Mouse (Mus musculus) MEL (cell line): ENCODE data around the gene Hmgb1. TPM values are rescaled to one million over a fixed set of nuclear protein-coding genes. Genes with fewer than 3 reads are reported as not detected.

Experiments used
- DNase-seq: peaks from one replicate; pipeline ENCODE4 v3.0.0; 2011; ENCODE audit warnings: low read depth, low spot score
- H3K27ac ChIP-seq: 2 replicates; pipeline ENCODE4 v1.5.1; 2012; ENCODE audit warnings: low read depth, mild to moderate bottlenecking, control low read depth, low read length, moderate library complexity; ENCODE audit not compliant: control insufficient read depth
- H3K27me3 ChIP-seq, 2 experiments: fragments of 150-350 bp in 1 of 2; sonication (generic) in 1 of 2; 2 replicates each; pipeline ENCODE4 v1.6.1; 2012; ENCODE audit warnings: low read length in 2 of 2, mild to moderate bottlenecking in 2 of 2, improper control_type of control experiment in 1 of 2, moderate library complexity in 1 of 2; ENCODE audit not compliant: insufficient read depth in 2 of 2, control insufficient read depth in 1 of 2
- H3K36me3 ChIP-seq, 2 experiments: 2 replicates each; pipeline ENCODE4 v1.6.1; 2012 to 2014; ENCODE audit warnings: low read length in 2 of 2, improper control_type of control experiment in 1 of 2, inconsistent platforms in 1 of 2, mild to moderate bottlenecking in 1 of 2; ENCODE audit not compliant: insufficient read depth in 2 of 2, control insufficient read depth in 1 of 2
- H3K4me1 ChIP-seq, 2 experiments: fragments of 150-350 bp in 1 of 2; sonication (generic) in 1 of 2; 2 replicates each; pipeline ENCODE4 v1.6.1; 2012; ENCODE audit warnings: low read length in 2 of 2, improper control_type of control experiment in 1 of 2, mild to moderate bottlenecking in 1 of 2; ENCODE audit not compliant: insufficient read depth in 2 of 2, control insufficient read depth in 1 of 2
- H3K4me3 ChIP-seq, 2 experiments: fragments of 150-350 bp in 1 of 2; sonication (generic) in 1 of 2; 2 replicates each; pipeline ENCODE4 v1.5.1; 2012; ENCODE audit warnings: low read depth in 2 of 2, low read length in 2 of 2, mild to moderate bottlenecking in 2 of 2, moderate library complexity in 2 of 2, control low read depth in 1 of 2, improper control_type of control experiment in 1 of 2; ENCODE audit not compliant: control insufficient read depth in 1 of 2, insufficient read depth in 1 of 2
- H3K79me2 ChIP-seq: 2 replicates; pipeline ENCODE4 v1.6.1; 2012; ENCODE audit warnings: mild to moderate bottlenecking, low read length, moderate library complexity; ENCODE audit not compliant: control insufficient read depth, poor library complexity, insufficient read depth
- H3K9ac ChIP-seq: 2 replicates; pipeline ENCODE4 v1.6.1; 2012; ENCODE audit warnings: low read depth, mild to moderate bottlenecking, control low read depth, low read length, moderate library complexity; ENCODE audit not compliant: control insufficient read depth, poor library complexity, severe bottlenecking
- H3K9me3 ChIP-seq: fragments of 150-350 bp; sonication (generic); replicated peaks from 2 replicates; pipeline ENCODE4 v1.6.1; 2012; ENCODE audit warnings: mild to moderate bottlenecking, low read length, improper control_type of control experiment, moderate library complexity; ENCODE audit not compliant: insufficient read depth
- CHD1 ChIP-seq: IDR thresholded peaks from 2 replicates; pipeline ENCODE4 v1.6.1; 2012; ENCODE audit warnings: low read depth, mild to moderate bottlenecking, inconsistent platforms, low read length, improper control_type of control experiment
- CTCF ChIP-seq, 3 experiments: IDR thresholded peaks in 2 of 3; conservative IDR thresholded peaks in 1 of 3; 2 replicates each; pipeline ENCODE4 v1.5.1; 2011 to 2012; ENCODE audit warnings: low read length in 3 of 3, low read depth in 2 of 3, mild to moderate bottlenecking in 2 of 3, improper control_type of control experiment in 1 of 3, inconsistent platforms in 1 of 3, mixed read lengths in 1 of 3, moderate library complexity in 1 of 3; ENCODE audit not compliant: control insufficient read depth in 1 of 3, insufficient read depth in 1 of 3, poor library complexity in 1 of 3, severe bottlenecking in 1 of 3
- ELF1 ChIP-seq: IDR thresholded peaks from 2 replicates; pipeline ENCODE4 v1.6.1; 2014; ENCODE audit warnings: low read depth, mild to moderate bottlenecking, inconsistent platforms, low read length, improper control_type of control experiment, moderate library complexity
- EP300 ChIP-seq, 2 experiments: IDR thresholded peaks; 2 replicates each; pipeline ENCODE4 v1.6.1; 2011; ENCODE audit warnings: improper control_type of control experiment in 2 of 2, low read length in 2 of 2, low read depth in 1 of 2, mild to moderate bottlenecking in 1 of 2
- ETS1 ChIP-seq: IDR thresholded peaks from 2 replicates; pipeline ENCODE4 v1.6.1; 2012; ENCODE audit warnings: low read depth, mild to moderate bottlenecking, inconsistent platforms, low read length, improper control_type of control experiment, moderate library complexity
- GABPA ChIP-seq: IDR thresholded peaks from 2 replicates; pipeline ENCODE4 v1.6.1; 2012; ENCODE audit warnings: low read depth, mild to moderate bottlenecking, inconsistent platforms, low read length, improper control_type of control experiment, moderate library complexity
- GATA1 ChIP-seq: IDR thresholded peaks from 2 replicates; pipeline ENCODE4 v1.6.1; 2011; ENCODE audit warnings: low read depth, low read length, improper control_type of control experiment
- JUND ChIP-seq: IDR thresholded peaks from 2 replicates; pipeline ENCODE4 v1.6.1; 2011; ENCODE audit warnings: low read depth, mild to moderate bottlenecking, improper control_type of control experiment, low read length
- KAT2A ChIP-seq: conservative IDR thresholded peaks from 2 replicates; pipeline ENCODE4 v1.6.1; 2012; ENCODE audit warnings: low read depth, low read length, improper control_type of control experiment, inconsistent platforms
- MAFK ChIP-seq: IDR thresholded peaks from 2 replicates; pipeline ENCODE4 v1.6.1; 2011; ENCODE audit warnings: low read depth, mild to moderate bottlenecking, low read length, improper control_type of control experiment, borderline replicate concordance
- MAX ChIP-seq: IDR thresholded peaks from 2 replicates; pipeline ENCODE4 v1.6.1; 2011; ENCODE audit warnings: low read length, improper control_type of control experiment
- MAZ ChIP-seq: IDR thresholded peaks from 2 replicates; pipeline ENCODE4 v1.6.1; 2012; ENCODE audit warnings: low read depth, mild to moderate bottlenecking, inconsistent platforms, low read length, improper control_type of control experiment
- MEF2A ChIP-seq: IDR thresholded peaks from 2 replicates; pipeline ENCODE4 v1.6.1; 2014; ENCODE audit warnings: low read depth, mild to moderate bottlenecking, inconsistent platforms, low read length, improper control_type of control experiment; ENCODE audit not compliant: poor library complexity, insufficient replicate concordance, severe bottlenecking; ENCODE audit errors: extremely low read depth
- MXI1 ChIP-seq: IDR thresholded peaks from 2 replicates; pipeline ENCODE4 v1.6.1; 2011; ENCODE audit warnings: mild to moderate bottlenecking, low read depth, low read length, improper control_type of control experiment
- MYB ChIP-seq: IDR thresholded peaks from 2 replicates; pipeline ENCODE4 v1.6.1; 2011; ENCODE audit warnings: mild to moderate bottlenecking, low read depth, low read length, improper control_type of control experiment
- MYC ChIP-seq: IDR thresholded peaks from 2 replicates; pipeline ENCODE4 v1.6.1; 2011; ENCODE audit warnings: low read depth, mild to moderate bottlenecking, low read length, improper control_type of control experiment, moderate library complexity
- NELFE ChIP-seq: IDR thresholded peaks from 2 replicates; pipeline ENCODE4 v1.6.1; 2011; ENCODE audit warnings: low read depth, low read length, improper control_type of control experiment
- POLR2A ChIP-seq, 2 experiments: IDR thresholded peaks; 2 replicates each; pipeline ENCODE4 v1.6.1; 2011 to 2012; ENCODE audit warnings: low read length in 2 of 2, mild to moderate bottlenecking in 2 of 2, control low read depth in 1 of 2, improper control_type of control experiment in 1 of 2, low read depth in 1 of 2, moderate library complexity in 1 of 2; ENCODE audit not compliant: control insufficient read depth in 1 of 2, insufficient read depth in 1 of 2, poor library complexity in 1 of 2
- RAD21 ChIP-seq: IDR thresholded peaks from 2 replicates; pipeline ENCODE4 v1.6.1; 2011; ENCODE audit warnings: mild to moderate bottlenecking, low read depth, low read length, improper control_type of control experiment
- RCOR1 ChIP-seq: IDR thresholded peaks from 2 replicates; pipeline ENCODE4 v1.6.1; 2012; ENCODE audit warnings: low read depth, mild to moderate bottlenecking, inconsistent platforms, low read length, improper control_type of control experiment
- SIN3A ChIP-seq: IDR thresholded peaks from 2 replicates; pipeline ENCODE4 v1.6.1; 2012; ENCODE audit warnings: low read length, improper control_type of control experiment, inconsistent platforms
- SMC3 ChIP-seq: IDR thresholded peaks from 2 replicates; pipeline ENCODE4 v1.6.1; 2011; ENCODE audit warnings: low read depth, low read length, improper control_type of control experiment
- TAL1 ChIP-seq: IDR thresholded peaks from 2 replicates; pipeline ENCODE4 v1.6.1; 2012; ENCODE audit warnings: mild to moderate bottlenecking, inconsistent platforms, low read length, moderate library complexity, mixed read lengths
- TCF12 ChIP-seq: IDR thresholded peaks from 2 replicates; pipeline ENCODE4 v1.6.1; 2014; ENCODE audit warnings: low read depth, mild to moderate bottlenecking, inconsistent platforms, low read length, improper control_type of control experiment, moderate library complexity
- UBTF ChIP-seq: IDR thresholded peaks from 2 replicates; pipeline ENCODE4 v1.6.1; 2012; ENCODE audit warnings: low read depth, mild to moderate bottlenecking, inconsistent platforms, low read length, improper control_type of control experiment, moderate library complexity, borderline replicate concordance; ENCODE audit not compliant: insufficient read depth
- USF2 ChIP-seq, 2 experiments: IDR thresholded peaks; 2 replicates each; pipeline ENCODE4 v1.6.1; 2011 to 2012; ENCODE audit warnings: improper control_type of control experiment in 2 of 2, low read length in 2 of 2, borderline replicate concordance in 1 of 2, inconsistent platforms in 1 of 2, low read depth in 1 of 2, mild to moderate bottlenecking in 1 of 2; ENCODE audit not compliant: insufficient read depth in 1 of 2
- ZC3H11A ChIP-seq: IDR thresholded peaks from 2 replicates; pipeline ENCODE4 v1.6.1; 2012; ENCODE audit warnings: low read depth, mild to moderate bottlenecking, inconsistent platforms, low read length, improper control_type of control experiment
- ZNF384 ChIP-seq: IDR thresholded peaks from 2 replicates; pipeline ENCODE4 v1.6.1; 2012; ENCODE audit warnings: low read depth, mild to moderate bottlenecking, inconsistent platforms, low read length, improper control_type of control experiment
- polyA plus RNA-seq, 2 experiments: library from polyadenylated mRNA; stranded (reverse) in 1 of 2; unstranded in 1 of 2; fragments of >175 nt in 1 of 2; fragments of >200 nt in 1 of 2; gene quantifications; 2 replicates each; pipeline versions ENCODE4 v1.2.1 to v1.2.4; 2012; ENCODE audit warnings: low replicate concordance in 2 of 2, low read depth in 1 of 2; ENCODE audit not compliant: insufficient read length in 2 of 2, insufficient read depth in 1 of 2, missing spikeins in 1 of 2
- total RNA-seq: library from RNA; depleted of rRNA; stranded (reverse); fragments of 300-350 nt; gene quantifications from 2 replicates; pipeline ENCODE4 v1.2.3, GENCODE M21; 2012

Hmgb1 gene
- total and polyA plus RNA-seq, 3 experiments: 600 to 678 TPM; not detected in 1

DNA sequence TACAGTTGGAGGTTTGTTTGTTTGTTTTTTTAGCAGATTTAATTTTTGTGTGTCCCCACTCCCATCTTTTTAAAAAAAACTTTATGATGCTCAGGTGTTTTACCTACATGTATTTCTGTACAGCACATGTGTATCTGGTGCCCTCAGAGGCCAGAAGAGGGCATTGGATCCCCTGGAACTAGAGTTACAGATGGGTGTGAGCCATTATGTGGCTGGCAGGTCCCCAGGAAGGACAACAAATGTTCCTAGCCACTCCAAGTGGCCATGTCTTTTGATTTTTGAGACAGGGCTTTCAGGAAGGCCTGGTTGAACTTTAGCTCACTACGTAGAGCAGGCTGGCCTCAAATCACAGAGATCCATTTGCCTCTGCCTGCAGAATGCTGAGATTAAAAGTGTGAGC, 121.5 kb downstream of the Hmgb1 start:
- Histone ChIP-seq H3K9ac (no peak overlapping the region), H3K79me2 (no peaks in the 10 kb centered on the region), H3K4me3 (no peak overlapping the region), H3K27me3 (no peaks in the 10 kb centered on the region), H3K4me1 (peaks cover 0 to 4% of the 10 kb centered on the region in 2 experiments; a peak in 2 of 4 replicates), H3K36me3 (no peaks in the 10 kb centered on the region), H3K9me3 (no peaks in the 10 kb centered on the region), H3K27ac (no peak overlapping the region)
- no peak for DNase-seq
- TF ChIP-seq RAD21 (peak; percentile 22; the same call in 1 of the 2 replicates), ZC3H11A (peak; percentile 52), CTCF (IDR thresholded peaks at IDR 0.05 in 2 of 3, conservative IDR thresholded peaks at IDR 0.05 in 1 of 3; ENCODE audit: control insufficient read depth in 1 of 3, insufficient read depth in 1 of 3, low read depth in 2 of 3, low read length in 3 of 3, poor library complexity in 1 of 3, severe bottlenecking in 1 of 3) (peak in 2 of 3 experiments; percentile 4 to 17; a peak in 2 of 6 replicates), MEF2A (no peak), SMC3 (peak; percentile 38; the same call in 1 of the 2 replicates), JUND (no peak), ETS1 (no peak)
- TF ChIP-seq, all 39 proteins: peak for 4

DNA sequence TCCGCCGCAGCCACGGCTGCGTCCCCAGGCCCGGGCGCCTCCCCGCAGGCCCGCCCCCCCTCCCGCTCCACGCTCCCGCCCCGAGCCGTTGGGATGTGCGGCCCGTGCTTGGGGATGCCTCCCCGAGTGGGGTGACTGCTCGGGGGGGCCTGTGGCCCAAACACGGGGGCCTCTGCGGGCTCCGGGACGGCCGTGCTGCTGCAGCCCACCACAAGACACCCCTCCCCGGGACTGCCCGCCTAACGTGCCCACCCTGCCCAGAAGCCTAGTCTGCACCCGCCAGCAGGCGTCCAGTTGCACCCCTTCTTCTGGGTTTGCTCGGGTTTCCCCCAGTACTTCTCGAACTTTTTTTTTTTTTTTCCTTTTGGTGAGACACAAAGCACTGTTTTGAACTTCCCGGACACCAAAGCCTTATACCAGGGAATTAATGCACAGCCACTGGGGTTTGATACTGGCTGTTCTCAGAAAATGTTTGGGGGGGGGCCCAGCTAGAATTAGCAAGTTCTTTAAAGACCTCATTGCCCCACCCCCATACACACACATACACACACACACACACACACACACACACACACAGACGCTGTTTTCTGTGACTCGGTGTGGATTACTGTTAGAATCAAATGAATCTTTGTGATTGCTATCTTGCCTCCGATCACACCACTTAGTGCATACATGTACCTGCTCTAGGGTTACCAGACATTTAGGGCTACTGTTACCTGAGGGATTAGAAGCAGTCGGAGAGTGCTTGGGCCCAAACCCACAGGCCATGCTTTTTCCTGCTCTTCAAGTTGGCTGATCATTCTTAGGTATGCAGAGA, 130.7 kb downstream of the Hmgb1 start:
- H3K27ac ChIP-seq: peak overlapping the region; percentile 55
- DNase-seq: peak; percentile 73
- peak; percentile 60 for TF ChIP-seq GATA1
- TF ChIP-seq UBTF: no peak
- no peak for TF ChIP-seq ZC3H11A
- TF ChIP-seq MEF2A: no peak
- TF ChIP-seq EP300 (IDR thresholded peaks at IDR 0.05; ENCODE audit: low read depth in 1 of 2, low read length in 2 of 2): peak in 1 of 2 experiments; percentile 12; a peak in 2 of 4 replicates
- TF ChIP-seq MYB: no peak
- 0 out of 2 replicates have a peak, but pooled peaks have one; percentile 5 for TF ChIP-seq ELF1
- TF ChIP-seq MAZ: 0 out of 2 replicates have a peak, but pooled peaks have one; percentile 7
- TF ChIP-seq GABPA: no peak
- no peak for TF ChIP-seq TAL1
- TF ChIP-seq NELFE: no peak
- TF ChIP-seq RCOR1: no peak
- no peak for TF ChIP-seq MAFK
- TF ChIP-seq SMC3: no peak
- TF ChIP-seq MAX: 0 out of 2 replicates have a peak, but pooled peaks have one; percentile 13
- no peak for TF ChIP-seq CHD1
- peak; percentile 72 for TF ChIP-seq ZNF384
- no peak for TF ChIP-seq TCF12
- no peak for TF ChIP-seq ETS1
- TF ChIP-seq POLR2A (IDR thresholded peaks at IDR 0.05; ENCODE audit: control insufficient read depth in 1 of 2, insufficient read depth in 1 of 2, low read depth in 1 of 2, low read length in 2 of 2, poor library complexity in 1 of 2): no peak
- TF ChIP-seq RAD21: no peak
- no peak for TF ChIP-seq USF2 (IDR thresholded peaks at IDR 0.05; ENCODE audit: borderline replicate concordance in 1 of 2, insufficient read depth in 1 of 2, low read depth in 1 of 2, low read length in 2 of 2)
- peak; percentile 20; the same call in 1 of the 2 replicates for TF ChIP-seq SIN3A
- no peak for TF ChIP-seq KAT2A
- TF ChIP-seq JUND: no peak
- peak; percentile 12; the same call in 1 of the 2 replicates for TF ChIP-seq MXI1
- TF ChIP-seq MYC: no peak; the same call in 1 of the 2 replicates

More for the DNA sequence above, 130.7 kb downstream of the Hmgb1 start:
- Histone ChIP-seq H3K9ac (peak overlapping the region; percentile 89), H3K9me3 (no peaks in the 10 kb centered on the region), H3K36me3 (peaks cover 19 to 21% of the 10 kb centered on the region in 2 experiments), H3K4me3 (peak overlapping the region; percentile 60 to 68), H3K27me3 (no peaks in the 10 kb centered on the region), H3K79me2 (peaks cover 33% of the 10 kb centered on the region), H3K4me1 (peaks cover 14 to 15% of the 10 kb centered on the region in 2 experiments; a peak in 3 of 4 replicates)
